Comparison of ENCODE assay signal across 27 mouse cellular contexts in the genomic region with DNA sequence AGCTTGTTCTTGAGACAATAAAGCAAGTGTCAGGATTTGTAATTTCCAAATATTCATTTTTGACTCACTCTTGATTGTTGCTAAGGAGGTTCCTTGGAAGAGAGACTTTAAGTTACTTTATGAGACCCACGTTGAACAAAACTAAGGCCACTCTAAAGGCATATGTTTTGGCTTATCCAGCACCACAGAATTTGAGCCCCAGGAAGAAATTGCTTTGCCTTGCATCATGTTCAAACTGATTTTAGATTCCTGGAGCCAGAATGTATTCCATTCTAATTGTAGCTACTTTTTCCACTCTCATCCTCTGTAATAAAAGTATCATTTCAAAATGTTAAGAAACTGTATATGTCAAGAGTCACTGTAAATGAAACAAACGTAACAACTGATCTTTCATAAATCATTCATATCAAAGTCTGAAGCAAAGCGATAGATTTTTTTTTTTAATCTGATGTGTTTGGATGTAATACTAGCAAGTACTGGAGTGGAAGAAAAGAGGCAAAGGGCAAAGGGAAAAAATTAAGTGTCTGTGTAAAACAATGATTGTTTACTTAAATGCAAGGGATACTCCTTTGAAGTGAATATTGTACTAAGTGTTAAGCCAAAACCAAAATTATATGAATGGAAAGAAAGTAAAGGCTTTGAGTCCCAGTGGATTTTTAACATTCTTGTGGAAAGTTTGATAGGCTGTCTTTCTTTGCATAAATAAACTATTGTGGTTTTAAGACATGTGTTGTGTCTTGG.
DNase-seq lines count a peak whose midpoint lies in the region; ATAC-seq and TF ChIP-seq lines count a peak whose summit lies in the region.
"Had no signal": no experiment of that assay in that cellular context is flagged by ENCODE, and none has a peak within 500 bp of the region (broad histone marks: within the 10 kb centered on the region; RNA-seq: fewer than 3 reads in every experiment).

No protein-coding gene starts in this region.

- no peak overlapping the region for H3K27ac ChIP-seq in lung, embryonic 14.5 days (ENCODE audit: low read depth)
- peak overlapping the region; percentile 39; the same call in 1 of the 2 replicates for H3K27ac ChIP-seq in embryonic facial prominence, embryonic 14.5 days (replicated peaks; ENCODE audit: low read depth, low read length)
- H3K27ac ChIP-seq: embryonic facial prominence, embryonic 15.5 days; forebrain, embryonic 12.5 days; forebrain, embryonic 15.5 days; heart, adult 2 months; heart, embryonic 10.5 days; heart, embryonic 13.5 days; hindbrain, embryonic 14.5 days; hindbrain, postnatal 0 days had no signal

- H3K4me2 ChIP-seq in lung, embryonic 14.5 days = no peak overlapping the region
- no peak overlapping the region for H3K4me2 ChIP-seq in embryonic facial prominence, embryonic 14.5 days (ENCODE audit: low read depth, low read length)
- H3K4me2 ChIP-seq: embryonic facial prominence, embryonic 15.5 days; forebrain, embryonic 12.5 days; forebrain, embryonic 15.5 days; heart, embryonic 13.5 days; hindbrain, embryonic 14.5 days had no signal

- DNase-seq in lung, embryonic 14.5 days = peak; percentile 55
- no peak for DNase-seq in lung, postnatal 25 days (ENCODE audit: low spot score)
- peak; percentile 17 for DNase-seq in Muller cell, postnatal 12 days (ENCODE audit: inconsistent ontology term)
- peak; percentile 55 for DNase-seq in embryonic facial prominence, embryonic 14.5 days (ENCODE audit: low spot score)
- DNase-seq in adrenal gland, postnatal 36 days = no peak
- DNase-seq in embryo, embryonic 11 days = no peak
- DNase-seq: adrenal gland, adult 8-10 months; adrenal gland, postnatal 25 days; cerebellum, adult 18-20 months; cerebellum, adult 9-10 months; cerebellum, postnatal 14 days; gastrocnemius, postnatal 10 days; gastrocnemius, postnatal 36 days; heart, adult 2 months; heart, postnatal 14 days; heart, postnatal 4 days had no signal

- no peak for TF ChIP-seq CTCF in lung, embryonic 14.5 days (IDR thresholded peaks at IDR 0.05; ENCODE audit: low read depth)

- H3K9me3 ChIP-seq in lung, embryonic 14.5 days (ENCODE audit: low read depth, low read length) = no peaks in the 10 kb centered on the region
- H3K9me3 ChIP-seq in embryonic facial prominence, embryonic 14.5 days (ENCODE audit: control insufficient read depth, low read length) = no peaks in the 10 kb centered on the region
- H3K9me3 ChIP-seq: embryonic facial prominence, embryonic 15.5 days; forebrain, embryonic 12.5 days; forebrain, embryonic 15.5 days; heart, embryonic 10.5 days; heart, embryonic 13.5 days had no signal

- H3K27me3 ChIP-seq in lung, embryonic 14.5 days (ENCODE audit: insufficient read depth, low read length) = no peaks in the 10 kb centered on the region
- H3K27me3 ChIP-seq in embryonic facial prominence, embryonic 14.5 days (replicated peaks; ENCODE audit: control insufficient read depth, insufficient read depth, low read length) = no peaks in the 10 kb centered on the region
- H3K27me3 ChIP-seq: embryonic facial prominence, embryonic 15.5 days; forebrain, embryonic 12.5 days; forebrain, embryonic 15.5 days; heart, embryonic 13.5 days had no signal

- H3K36me3 ChIP-seq in lung, embryonic 14.5 days (ENCODE audit: insufficient read depth) = no peaks in the 10 kb centered on the region
- H3K36me3 ChIP-seq in embryonic facial prominence, embryonic 14.5 days (ENCODE audit: control insufficient read depth, insufficient read depth, low read length) = no peaks in the 10 kb centered on the region
- H3K36me3 ChIP-seq: embryonic facial prominence, embryonic 15.5 days; forebrain, embryonic 12.5 days; forebrain, embryonic 15.5 days; heart, embryonic 10.5 days; heart, embryonic 13.5 days had no signal

- ATAC-seq in lung, embryonic 14.5 days (ENCODE audit: insufficient read depth) = peak; percentile 54; the same call in 1 of the 2 replicates
- no peak for ATAC-seq in embryonic facial prominence, embryonic 14.5 days (ENCODE audit: low read depth)
- ATAC-seq: activated CD4-positive, CD25-positive, alpha-beta regulatory T cell, adult 4 months; CD4-positive, CD25-positive, alpha-beta regulatory T cell, adult 4 months; forebrain, embryonic 15.5 days; hindbrain, postnatal 0 days; inflammation-experienced regulatory T-cells, adult 6 months had no signal

- 42% methylated on average over 3 of the region's 3 CpGs for WGBS in lung, embryonic 14.5 days
- WGBS in embryonic facial prominence, embryonic 14.5 days = 49% methylated on average over 3 of the region's 3 CpGs

- H3K9ac ChIP-seq in lung, embryonic 14.5 days = no peak overlapping the region
- no peak overlapping the region for H3K9ac ChIP-seq in embryonic facial prominence, embryonic 14.5 days (ENCODE audit: low read depth, low read length)
- H3K9ac ChIP-seq: embryonic facial prominence, embryonic 15.5 days; forebrain, embryonic 12.5 days; forebrain, embryonic 15.5 days; heart, embryonic 13.5 days; hindbrain, embryonic 14.5 days had no signal

- no peaks in the 10 kb centered on the region for H3K4me1 ChIP-seq in lung, embryonic 14.5 days (ENCODE audit: insufficient read depth)
- no peaks in the 10 kb centered on the region for H3K4me1 ChIP-seq in embryonic facial prominence, embryonic 14.5 days (ENCODE audit: control insufficient read depth, insufficient read depth, low read length)
- H3K4me1 ChIP-seq: embryonic facial prominence, embryonic 15.5 days; forebrain, embryonic 12.5 days; forebrain, embryonic 15.5 days; heart, embryonic 10.5 days; heart, embryonic 13.5 days had no signal

- no peak overlapping the region for H3K4me3 ChIP-seq in lung, embryonic 14.5 days (ENCODE audit: low read depth, low read length)
- no peak overlapping the region for H3K4me3 ChIP-seq in embryonic facial prominence, embryonic 14.5 days (ENCODE audit: low read depth, low read length)
- H3K4me3 ChIP-seq: embryonic facial prominence, embryonic 15.5 days; erythroblast, embryonic 14.5 days; forebrain, embryonic 12.5 days; forebrain, embryonic 15.5 days; heart, adult 2 months; heart, embryonic 10.5 days; heart, embryonic 13.5 days had no signal

Comparison
In these comparisons a context has a peak if more than half of its experiments do, and no peak if none do; other contexts are left out.
1. DNase-seq: peak in lung, embryonic 14.5 days (single experiment), Muller cell, postnatal 12 days (single experiment) and embryonic facial prominence, embryonic 14.5 days (single experiment); none in lung, postnatal 25 days (single experiment), adrenal gland, postnatal 36 days (0 of 2) and embryo, embryonic 11 days (single experiment).